Mouse (Mus musculus) thymus, adult 2 months (tissue): ENCODE results near the gene Abl1. TPM values are rescaled to one million over a fixed set of nuclear protein-coding genes. Genes with fewer than 3 reads are reported as not detected.
A peak's percentile ranks its signal among the peaks of the same experiment; 100 is the strongest.

Experiments used
- DNase-seq: peaks from one replicate; pipeline ENCODE4 v3.0.0; 2021
- H3K27ac ChIP-seq: fragments of 200-500 bp; 2 replicates; pipeline ENCODE4 v1.5.1; 2012; ENCODE audit warnings: low read length, control low read depth; ENCODE audit not compliant: control insufficient read depth, insufficient read depth
- H3K27me3 ChIP-seq: fragments of 200-500 bp; 2 replicates; pipeline ENCODE4 v1.6.1; 2012; ENCODE audit warnings: mild to moderate bottlenecking, low read length, moderate library complexity, mixed read lengths; ENCODE audit not compliant: control insufficient read depth, insufficient read depth
- H3K36me3 ChIP-seq: fragments of 200-500 bp; 2 replicates; pipeline ENCODE4 v1.6.1; 2012; ENCODE audit warnings: mild to moderate bottlenecking, low read length, moderate library complexity; ENCODE audit not compliant: control insufficient read depth, insufficient read depth
- H3K4me1 ChIP-seq: fragments of 200-500 bp; replicated peaks from 2 replicates; pipeline ENCODE4 v1.6.1; 2012; ENCODE audit warnings: low read length; ENCODE audit not compliant: control insufficient read depth, insufficient read depth
- H3K4me3 ChIP-seq: fragments of 200-500 bp; 2 replicates; pipeline ENCODE4 v1.5.1; 2012; ENCODE audit warnings: mild to moderate bottlenecking, low read length, control low read depth, moderate library complexity; ENCODE audit not compliant: control insufficient read depth, insufficient read depth
- CTCF ChIP-seq: fragments of 200-500 bp; IDR thresholded peaks from 2 replicates; pipeline ENCODE4 v1.5.1; 2012; ENCODE audit warnings: mild to moderate bottlenecking, control low read depth, low read length, moderate library complexity, borderline replicate concordance; ENCODE audit not compliant: control insufficient read depth, poor library complexity, insufficient read depth; ENCODE audit errors: extremely low read depth
- POLR2A ChIP-seq: fragments of 200-500 bp; IDR thresholded peaks from 2 replicates; pipeline ENCODE4 v1.6.1; 2012; ENCODE audit warnings: mild to moderate bottlenecking, low read length, control low read depth, moderate library complexity; ENCODE audit not compliant: control insufficient read depth, poor library complexity, insufficient read depth; ENCODE audit errors: extremely low read depth
- WGBS: fragments of 180-500 bp; shearing (Covaris S2); methylation state at CpG from one replicate; pipeline ENCODE4 v1.1.7; 2018; 5-methylcytosine and 5-hydroxymethylcytosine counted together
- polyA plus RNA-seq: library from polyadenylated mRNA; depleted of rRNA; stranded (reverse); fragments of >200 nt; gene quantifications from 2 replicates; pipeline ENCODE4 v1.2.3, GENCODE M21; 2012

Abl1 gene
- polyA plus RNA-seq, 1 experiment, result 93.4 TPM

- TF ChIP-seq POLR2A (no peak), CTCF (no peak)
- H3K4me3 ChIP-seq, result peak overlapping the region; percentile 82
- H3K27me3 ChIP-seq, result no peaks in the 10 kb centered on the region
- DNase-seq, result no peak
- H3K27ac ChIP-seq, result peak overlapping the region; percentile 79; the same call in 1 of the 2 replicates
- peaks cover 7% of the 10 kb centered on the region for H3K4me1 ChIP-seq
- no peaks in the 10 kb centered on the region for H3K36me3 ChIP-seq
- WGBS, result under 1% methylated on average over 12 of the region's 12 CpGs
Measured at GRCm38 (mm10) chr2:31689045-31689444, 869 bp downstream of the Abl1 start.

- Histone ChIP-seq H3K27ac (no peak overlapping the region), H3K36me3 (no peaks in the 10 kb centered on the region), H3K4me1 (peaks cover 7% of the 10 kb centered on the region), H3K4me3 (no peak overlapping the region), H3K27me3 (no peaks in the 10 kb centered on the region)
- 65% methylated on average over 3 of the region's 3 CpGs for WGBS
- TF ChIP-seq CTCF, result no peak
- TF ChIP-seq POLR2A, result no peak
- no peak for DNase-seq
Measured at GRCm38 (mm10) chr2:31690063-31690462, 1.9 kb downstream of the Abl1 start.

- no peak for TF ChIP-seq CTCF
- TF ChIP-seq POLR2A, result no peak
- H3K27me3 ChIP-seq, result no peaks in the 10 kb centered on the region
- no peak overlapping the region for H3K4me3 ChIP-seq
- no peak overlapping the region for H3K27ac ChIP-seq
- no peaks in the 10 kb centered on the region for H3K4me1 ChIP-seq
- peaks cover 3% of the 10 kb centered on the region for H3K36me3 ChIP-seq
- no peak for DNase-seq
Measured at GRCm38 (mm10) chr2:31698209-31698608, 10.0 kb downstream of the Abl1 start.

GRCm38 (mm10) chr2:31700545-31701446 lies 12.6 kb downstream of the Abl1 start:
- WGBS, result 86% methylated on average over 7 of the region's 7 CpGs
- peaks cover 3% of the 10 kb centered on the region for H3K36me3 ChIP-seq
- TF ChIP-seq CTCF, result no peak
- no peak for TF ChIP-seq POLR2A
- no peak overlapping the region for H3K4me3 ChIP-seq
- H3K27me3 ChIP-seq, result no peaks in the 10 kb centered on the region
- no peak for DNase-seq
- no peaks in the 10 kb centered on the region for H3K4me1 ChIP-seq
- H3K27ac ChIP-seq, result no peak overlapping the region

DNA sequence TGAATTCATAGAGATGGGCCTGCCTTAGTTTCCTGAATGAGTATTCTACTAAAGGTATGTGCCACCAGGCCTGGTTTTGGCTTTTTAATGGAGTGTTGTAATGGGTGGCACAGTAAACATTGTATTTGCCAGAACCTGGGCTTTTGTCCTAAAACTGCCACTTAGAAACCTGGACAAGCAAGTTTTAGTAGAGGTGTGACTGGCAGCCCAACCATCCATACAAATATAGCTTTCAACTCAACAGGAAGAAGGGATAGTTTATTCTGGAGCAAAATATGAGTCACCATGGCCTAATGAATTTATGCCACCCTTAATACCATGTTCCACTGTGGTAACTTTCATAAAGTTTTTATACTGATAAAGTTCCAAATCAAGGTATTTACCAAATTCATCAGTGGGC lies 15.1 kb downstream of the Abl1 start:
- Histone ChIP-seq H3K27ac (no peak overlapping the region), H3K4me1 (no peaks in the 10 kb centered on the region), H3K27me3 (no peaks in the 10 kb centered on the region), H3K36me3 (peaks cover 3% of the 10 kb centered on the region; the same call in 1 of the 2 replicates), H3K4me3 (no peak overlapping the region)
- DNase-seq, result no peak
- no peak for TF ChIP-seq POLR2A
- TF ChIP-seq CTCF, result no peak

DNA sequence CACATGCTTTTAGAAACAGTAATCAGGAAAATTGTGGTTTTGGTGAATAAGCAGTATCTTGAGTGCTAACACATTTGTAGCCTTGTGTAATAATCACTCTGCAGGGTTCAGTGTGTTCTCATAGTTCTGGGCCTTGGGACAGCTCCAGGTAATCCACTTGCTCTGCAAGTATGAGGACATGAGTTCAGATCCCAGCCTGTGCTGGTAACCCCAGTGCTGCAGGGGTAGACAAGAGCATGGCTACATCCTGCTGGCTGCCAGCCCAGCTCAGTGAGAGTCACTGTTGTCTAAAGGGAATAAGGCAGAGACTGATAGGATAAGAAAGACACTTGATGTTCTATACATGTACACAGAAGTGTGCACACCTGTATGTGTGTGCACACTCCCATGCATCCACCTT lies 17.7 kb downstream of the Abl1 start:
- TF ChIP-seq CTCF (no peak), POLR2A (no peak)
- no peak for DNase-seq
- H3K4me3 ChIP-seq, result no peak overlapping the region

More for the DNA sequence above, 17.7 kb downstream of the Abl1 start:
- Histone ChIP-seq H3K36me3 (peaks cover 3% of the 10 kb centered on the region; the same call in 1 of the 2 replicates), H3K27ac (no peak overlapping the region), H3K4me1 (no peaks in the 10 kb centered on the region), H3K27me3 (no peaks in the 10 kb centered on the region)
